Mouse (Mus musculus): ENCODE results near the gene A630076J17Rik.

The A630076J17Rik gene

DNA sequence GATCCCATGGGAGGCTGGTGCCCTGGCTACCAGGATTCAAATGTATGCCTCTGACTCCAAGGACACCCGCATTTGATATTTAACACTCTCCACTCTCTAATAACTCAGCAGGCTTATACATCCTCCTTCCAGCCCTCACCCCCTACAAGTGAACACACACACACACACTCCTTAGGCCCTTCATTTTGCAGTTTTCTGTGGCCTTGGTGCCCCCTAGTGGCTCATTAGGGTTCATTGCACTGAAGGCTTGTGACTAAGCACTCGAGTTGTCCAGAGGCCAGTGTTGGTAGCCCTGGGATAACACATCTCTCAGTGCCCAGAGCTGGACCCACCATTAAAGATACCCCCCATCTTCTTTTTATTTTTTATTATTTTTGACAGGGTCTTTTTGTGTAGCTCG, 43.4 kb downstream of the A630076J17Rik start:
- in situ Hi-C loops (cut with MboI, MseI): loop anchor here in 1 of 2 experiments (5.0 kb wide), 1 partner anchor 67 kb away; no protein-coding TSS in a partner anchor

DNA sequence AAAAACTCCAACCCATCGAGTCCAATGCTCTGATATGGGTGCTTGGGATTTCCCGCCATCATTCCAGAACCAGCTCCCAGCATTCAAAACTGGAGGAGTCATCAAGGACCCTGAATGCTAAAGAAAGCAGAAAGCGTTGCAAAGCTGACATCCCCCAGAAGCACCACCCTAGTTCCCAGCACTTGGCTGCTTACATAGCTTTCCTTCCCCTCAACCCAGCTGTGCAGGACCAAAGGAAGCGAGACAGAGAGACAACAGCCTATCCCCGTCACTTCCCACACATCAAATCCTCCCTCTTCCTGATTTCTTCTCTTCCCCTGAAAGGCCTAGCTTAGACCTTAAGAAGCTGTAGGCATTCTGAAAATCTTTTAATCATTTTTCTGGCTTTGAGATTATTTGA, 44.9 kb downstream of the A630076J17Rik start:
- in situ Hi-C loops (cut with MboI, MseI): no loop called here

DNA sequence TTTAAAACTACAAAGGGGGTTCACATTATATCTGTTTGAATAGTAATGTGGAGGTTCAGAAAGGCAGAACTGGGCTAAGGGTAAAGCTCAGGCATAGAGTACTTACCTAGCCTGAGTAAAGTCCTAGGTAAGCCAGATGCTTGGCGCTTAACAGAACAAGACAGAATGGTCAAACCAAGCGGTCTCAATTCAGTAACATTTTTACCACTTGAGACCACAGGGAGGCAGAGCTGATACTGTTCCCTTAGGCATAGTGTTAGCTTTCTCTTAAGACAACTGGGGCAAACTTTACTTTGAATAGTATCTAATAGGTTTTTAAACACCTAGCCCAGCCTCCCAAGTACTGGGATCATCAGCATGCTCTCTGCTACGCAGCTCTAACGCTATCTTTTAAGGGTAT, 45.6 kb downstream of the A630076J17Rik start:
- in situ Hi-C loops (cut with MboI, MseI): no loop called here

DNA sequence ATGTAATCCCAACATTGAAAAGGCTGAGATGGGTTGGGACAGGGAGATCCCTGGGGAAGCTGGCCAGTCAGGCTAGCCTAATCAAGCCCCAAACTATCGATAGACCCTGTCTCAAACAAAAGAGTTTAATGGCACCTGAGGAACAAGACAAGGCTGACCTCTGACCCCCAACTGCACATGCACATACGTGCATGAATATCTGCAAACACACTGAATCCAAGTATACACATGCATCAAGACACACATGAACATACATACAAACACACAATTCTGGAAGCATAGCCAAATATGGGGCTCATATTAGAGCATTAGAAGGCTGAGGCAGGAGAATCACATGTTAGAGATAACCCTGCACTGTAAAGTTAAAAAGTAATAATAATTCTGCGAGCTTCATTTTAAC, 46.2 kb downstream of the A630076J17Rik start:
- in situ Hi-C loops (cut with MboI, MseI): no loop called here

DNA sequence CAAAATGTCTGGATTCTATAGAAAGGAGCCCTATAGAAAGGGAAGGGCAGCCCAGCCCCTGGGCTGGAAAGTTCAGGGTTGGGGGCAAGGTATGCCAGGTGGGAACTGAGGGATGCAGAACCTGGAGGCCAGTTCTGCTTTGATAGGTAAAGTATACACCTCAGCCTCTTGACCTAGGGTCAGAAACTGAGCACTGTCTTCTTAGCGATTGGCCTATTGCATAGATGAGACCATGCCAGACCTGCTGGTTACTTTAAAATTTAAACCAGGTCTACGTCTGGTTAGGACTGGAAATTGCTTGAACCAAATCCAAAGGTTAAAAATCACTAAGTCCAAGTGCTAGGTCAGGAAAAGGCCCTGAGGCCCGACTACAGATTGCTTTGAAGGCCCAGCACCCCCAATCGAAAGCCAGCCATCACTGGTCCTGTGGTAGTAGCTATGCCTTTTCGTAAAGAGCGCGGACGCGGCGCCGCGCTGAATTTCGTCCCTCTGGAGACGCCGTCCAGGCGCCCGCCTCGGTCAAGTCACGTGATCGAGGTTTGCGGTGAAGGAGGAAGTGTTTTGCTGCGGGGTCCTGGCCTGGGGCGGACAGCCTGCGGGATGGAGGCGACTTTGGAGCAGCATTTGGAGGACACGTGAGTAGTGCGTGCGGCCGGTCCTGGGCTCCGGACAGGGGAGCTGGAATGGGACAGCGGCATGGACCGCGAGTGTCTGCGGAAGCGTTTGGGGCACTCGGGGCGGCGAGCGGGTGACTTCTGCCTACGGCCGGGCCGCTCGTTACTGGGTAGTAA, 48.3 kb downstream of the A630076J17Rik start, which contains the start of gene Lamtor5:
Lamtor5 (plus strand) TSS at position 380 of the 791 bp plus-strand sequence.
- in situ Hi-C loops (cut with MboI, MseI): no loop called here
